Mouse (Mus musculus): ENCODE data around the gene Apex1.
"Not testable (repeated sequence)": the region's sequence is repeated elsewhere in the genome, so short reads cannot be mapped to it uniquely, and the experiment has no call there.

The Apex1 gene

GRCm38 (mm10) chr14:50925111-50925920 is 548 bp downstream of the Apex1 start:
- no peak for DNase-seq (ENCODE audit: low read depth, low spot score)

DNA sequence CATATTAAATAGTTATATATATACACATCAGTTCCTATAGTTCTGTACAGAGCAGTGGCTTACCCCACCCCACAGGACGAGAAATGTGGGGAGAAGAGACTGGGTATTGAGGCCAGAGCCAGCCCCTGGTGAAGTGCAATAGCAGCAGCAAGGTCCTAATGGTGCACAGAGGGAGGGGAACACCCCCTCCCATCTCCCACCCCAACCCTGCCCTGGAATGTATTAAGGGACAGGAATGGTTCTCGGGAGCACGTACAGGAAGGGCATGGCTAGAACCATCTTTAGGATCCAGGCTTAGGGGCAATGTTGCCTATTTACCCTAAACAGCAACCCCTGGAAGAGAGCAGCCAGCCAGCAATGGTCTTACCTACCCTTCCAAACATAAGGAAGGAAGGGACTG is 2.6 kb downstream of the Apex1 start:
- no peak for DNase-seq (ENCODE audit: low read depth, low spot score)

GRCm38 (mm10) chr14:50929951-50930350 is 5.2 kb downstream of the Apex1 start:
- no peak for DNase-seq (ENCODE audit: low read depth, low spot score)

- no peak for DNase-seq (ENCODE audit: low read depth, low spot score)
These were observed 5.6 kb downstream of the Apex1 start for GRCm38 (mm10) chr14:50930377-50930753.

DNA sequence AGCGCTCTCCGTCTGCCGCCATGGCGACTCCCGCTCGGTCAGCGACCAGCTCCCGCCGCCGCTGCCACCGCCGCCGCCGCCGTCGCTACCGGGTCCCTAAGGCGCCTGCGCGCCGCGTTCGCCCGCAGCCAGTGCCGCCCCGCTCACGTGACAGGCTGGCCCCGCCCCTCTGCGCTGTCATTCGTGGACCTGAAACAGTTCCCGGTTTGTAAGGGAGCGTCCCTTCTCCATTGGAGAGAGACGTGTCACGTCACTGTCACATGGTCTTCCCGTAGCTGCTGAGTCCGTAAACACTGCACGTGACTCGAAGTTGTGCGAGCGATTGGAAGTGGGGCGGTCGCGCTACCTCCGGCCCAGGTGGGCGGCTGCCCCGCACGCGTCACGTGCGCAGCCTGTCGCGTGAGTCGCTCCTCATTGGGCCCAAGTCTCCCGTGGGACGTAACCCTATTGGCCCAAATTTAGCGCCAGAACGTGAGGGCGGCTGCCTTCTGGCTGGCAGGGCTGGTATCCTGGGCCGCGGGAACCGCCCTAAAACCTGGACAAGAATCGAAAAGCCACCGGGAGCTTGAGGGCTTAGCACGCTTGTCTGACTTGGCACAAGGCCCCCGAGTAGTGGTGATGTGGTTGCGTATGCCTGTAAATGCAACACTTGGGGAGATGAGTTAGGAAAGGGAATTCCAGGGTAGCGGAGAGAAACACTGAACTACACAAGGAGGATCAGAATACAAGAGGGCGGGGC is 6.2 kb downstream of the Apex1 start, which contains the start of the genes Pip4p1 and Pnp:
TSS of gene Pip4p1 (minus strand) at position 103 of the 739 bp plus-strand sequence.
TSS of gene Pnp (plus strand) at position 329 of the 739 bp plus-strand sequence.
- peak; percentile 100 for DNase-seq (ENCODE audit: low read depth, low spot score)

DNA sequence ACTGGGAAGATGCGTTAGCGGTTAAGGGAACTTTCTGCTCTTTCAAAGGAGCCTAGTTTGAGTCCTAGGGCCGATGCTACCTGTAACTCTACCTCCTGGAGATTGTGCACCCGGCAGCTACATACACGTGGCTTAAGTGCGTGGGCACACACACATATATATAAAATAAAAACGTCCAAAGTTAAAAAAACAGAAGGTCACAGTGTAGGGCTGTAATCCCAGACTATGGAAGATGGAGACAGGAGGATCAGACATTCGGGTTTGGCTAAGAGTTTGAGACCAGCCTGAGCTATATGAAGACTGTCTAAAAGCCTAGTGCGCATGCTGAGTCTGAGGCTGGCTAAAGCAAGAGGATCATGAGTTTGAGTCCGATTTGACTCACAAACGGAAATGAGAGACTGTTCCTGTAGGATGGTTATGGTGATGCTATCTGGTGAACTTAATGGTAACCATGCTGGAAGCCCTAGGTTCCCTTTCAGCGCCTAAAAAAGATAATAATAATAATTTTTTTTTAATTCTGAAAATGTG is 6.8 kb downstream of the Apex1 start:
- DNase-seq (ENCODE audit: low read depth, low spot score), result no peak

DNA sequence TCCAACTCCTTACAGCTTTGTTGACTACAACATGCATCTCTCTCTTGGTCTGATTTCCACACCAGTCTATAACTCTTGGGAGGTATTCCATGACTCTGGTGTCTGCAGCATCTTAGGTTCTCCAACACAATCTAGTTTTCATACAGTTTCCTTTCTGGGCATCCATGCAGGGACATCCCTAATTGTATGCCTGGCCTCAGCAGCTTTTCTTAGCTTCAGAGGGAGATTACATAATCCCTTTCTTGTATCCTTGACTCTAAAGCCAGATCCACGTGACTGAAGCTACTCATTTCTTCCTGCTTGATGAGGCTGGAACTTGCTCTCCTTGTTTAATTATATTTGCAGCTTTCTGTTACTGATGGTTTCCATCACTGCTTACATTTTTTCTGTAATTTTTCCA is 11.9 kb downstream of the Apex1 start:
- DNase-seq (ENCODE audit: low read depth, low spot score), result no peak

DNA sequence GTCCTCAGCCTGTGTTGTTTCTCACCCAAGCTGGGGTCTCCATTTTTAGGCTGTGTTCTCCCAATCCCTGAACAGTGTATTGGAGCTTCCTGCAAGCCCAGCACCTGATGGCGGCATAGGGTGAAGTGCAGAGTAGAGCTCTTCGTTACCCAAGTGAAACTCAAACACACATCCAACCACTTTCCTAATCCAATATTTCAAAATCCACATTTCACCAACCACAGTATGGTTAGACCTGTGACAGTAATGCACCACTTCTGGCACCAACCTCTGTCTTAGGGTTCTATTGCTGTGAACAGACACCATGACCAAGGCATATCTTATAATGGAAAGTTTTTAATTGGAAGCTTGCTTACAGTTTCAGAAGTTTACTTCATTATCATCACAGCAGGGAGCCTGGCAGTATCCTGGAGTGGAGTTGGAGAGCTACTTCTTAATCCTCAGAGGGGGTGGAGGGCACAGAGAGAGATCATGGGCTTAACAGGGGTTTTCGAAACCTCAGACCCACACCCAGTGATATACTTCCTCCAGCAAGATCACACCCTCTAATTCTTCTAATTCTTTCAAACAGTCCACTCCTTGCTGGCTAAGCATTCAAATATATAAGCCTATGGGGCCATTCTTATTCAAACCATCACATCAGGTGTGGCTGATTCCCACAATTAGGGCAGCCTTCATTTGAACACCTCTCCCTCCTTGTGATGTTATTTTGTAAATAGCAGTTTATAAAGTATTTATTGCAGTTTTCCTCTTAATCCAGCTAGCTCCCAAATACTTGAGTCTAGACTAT is 13.5 kb downstream of the Apex1 start:
- DNase-seq (ENCODE audit: low read depth, low spot score), result no peak

DNA sequence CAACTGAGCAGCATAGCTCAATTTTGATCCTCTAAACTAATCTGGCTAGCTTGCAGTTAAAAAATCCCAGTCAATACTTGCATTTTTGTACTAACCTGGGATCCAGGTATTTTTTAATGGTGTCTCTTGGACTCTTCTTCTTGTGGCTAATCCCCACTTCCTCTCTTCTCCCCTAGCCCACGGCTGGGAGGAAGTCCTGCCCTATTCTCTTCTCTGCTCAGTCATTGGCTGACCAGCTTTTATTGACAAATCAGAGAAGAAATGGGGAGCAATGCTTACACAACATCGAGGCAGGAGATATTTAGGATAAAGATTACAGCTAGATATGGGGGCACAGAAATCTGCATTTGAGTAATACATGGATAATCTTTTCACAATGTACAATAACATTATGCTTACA is 14.2 kb downstream of the Apex1 start:
- no peak for DNase-seq (ENCODE audit: low read depth, low spot score)

DNA sequence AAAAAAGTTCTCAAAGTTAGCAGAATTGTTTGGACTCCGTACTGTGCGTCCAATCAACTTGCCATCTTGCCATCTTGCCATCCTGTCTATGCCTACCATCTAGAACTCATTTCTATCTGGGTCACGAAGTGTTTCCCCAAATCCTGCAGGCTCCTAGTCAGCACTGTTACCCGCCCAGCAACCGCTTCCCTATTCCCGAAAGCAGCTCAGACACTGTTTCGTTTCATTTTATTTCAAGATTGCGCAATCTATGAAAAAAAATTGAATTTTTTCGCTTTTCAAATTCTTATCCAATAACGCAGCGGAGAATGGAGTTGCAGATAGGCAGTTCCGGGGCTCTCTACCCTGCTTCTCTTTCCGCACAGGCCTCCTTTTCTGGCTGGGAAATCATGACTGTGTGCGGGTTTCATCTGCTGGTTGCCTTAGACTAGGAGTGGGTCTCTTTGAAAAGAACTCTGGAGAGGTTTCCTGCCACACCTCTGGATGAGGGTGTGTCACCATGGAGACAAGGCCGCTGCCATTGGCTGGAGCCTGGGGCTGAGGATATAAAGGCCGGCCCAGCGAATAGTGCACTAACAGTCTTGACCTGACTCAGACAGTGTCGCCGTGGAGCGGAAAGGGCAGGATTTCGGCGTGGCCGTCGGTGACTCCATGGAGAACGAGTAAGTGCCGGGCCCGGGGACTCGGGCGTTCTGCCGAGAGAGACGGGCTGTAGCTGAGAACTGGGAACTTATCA is 19.3 kb downstream of the Apex1 start, which contains the start of gene Gm49342:
TSS of gene Gm49342 (plus strand) at position 586 of the 736 bp plus-strand sequence.
- DNase-seq (ENCODE audit: low read depth, low spot score), result peak; percentile 92

GRCm38 (mm10) chr14:50944668-50945033 is 19.9 kb downstream of the Apex1 start:
- DNase-seq (ENCODE audit: low read depth, low spot score), result not testable (repeated sequence)

GRCm38 (mm10) chr14:50945081-50945480 is 20.3 kb downstream of the Apex1 start:
- DNase-seq (ENCODE audit: low read depth, low spot score), result not testable (repeated sequence)

- not testable (repeated sequence) for DNase-seq (ENCODE audit: low read depth, low spot score)
These were observed 20.8 kb downstream of the Apex1 start for GRCm38 (mm10) chr14:50945526-50945925.

DNA sequence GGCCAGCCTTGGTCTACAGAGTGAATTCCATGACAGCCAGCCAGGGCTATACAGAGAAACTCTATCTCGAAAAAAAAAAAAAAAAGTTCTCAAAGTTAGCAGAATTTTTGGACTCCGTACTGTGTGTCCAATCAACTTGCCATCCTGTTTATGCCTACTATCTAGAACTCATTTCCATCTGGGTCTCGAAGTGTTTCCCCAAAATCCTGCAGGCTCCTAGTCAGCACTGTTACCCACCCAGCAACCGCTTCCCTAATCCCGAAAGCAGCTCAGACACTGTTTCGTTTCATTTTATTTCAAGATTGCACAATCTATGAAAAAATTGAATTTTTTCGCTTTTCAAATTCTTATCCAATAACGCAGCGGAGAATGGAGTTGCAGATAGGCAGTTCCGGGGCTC is 30.7 kb downstream of the Apex1 start:
- DNase-seq (ENCODE audit: low read depth, low spot score), result no peak

DNA sequence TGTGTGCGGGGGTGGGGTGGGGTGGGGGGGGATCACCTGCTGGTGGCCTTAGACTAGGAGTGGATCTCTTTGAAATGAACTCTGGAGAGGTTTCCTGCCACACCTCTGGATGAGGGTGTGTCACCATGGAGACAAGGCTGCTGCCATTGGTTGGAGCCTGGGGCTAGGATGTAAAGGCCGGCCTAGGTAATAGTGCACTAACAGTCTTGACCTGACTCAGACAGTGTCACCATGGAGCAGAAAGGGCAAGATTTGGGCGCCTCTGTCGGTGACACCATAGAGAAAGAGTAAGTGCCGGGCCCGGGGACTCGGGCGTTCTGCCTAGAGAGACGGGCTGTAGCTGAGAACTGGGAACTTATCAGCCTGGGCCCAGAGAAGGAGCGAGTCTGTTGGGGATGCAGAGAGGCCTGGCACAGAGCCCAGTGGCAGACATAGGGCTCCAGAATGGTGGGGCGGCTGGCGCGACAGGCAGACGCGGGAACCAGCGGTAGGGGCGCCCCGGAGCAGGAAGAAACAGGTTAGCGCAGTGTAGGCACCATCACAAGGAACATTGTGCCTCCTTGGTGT is 31.3 kb downstream of the Apex1 start, which contains the start of gene Pnp2:
TSS of gene Pnp2 (plus strand) at position 51 of the 567 bp plus-strand sequence.
- not testable (repeated sequence) for DNase-seq (ENCODE audit: low read depth, low spot score)

- not testable (repeated sequence) for DNase-seq (ENCODE audit: low read depth, low spot score)
These were observed 32.0 kb downstream of the Apex1 start for GRCm38 (mm10) chr14:50956724-50957123.

DNA sequence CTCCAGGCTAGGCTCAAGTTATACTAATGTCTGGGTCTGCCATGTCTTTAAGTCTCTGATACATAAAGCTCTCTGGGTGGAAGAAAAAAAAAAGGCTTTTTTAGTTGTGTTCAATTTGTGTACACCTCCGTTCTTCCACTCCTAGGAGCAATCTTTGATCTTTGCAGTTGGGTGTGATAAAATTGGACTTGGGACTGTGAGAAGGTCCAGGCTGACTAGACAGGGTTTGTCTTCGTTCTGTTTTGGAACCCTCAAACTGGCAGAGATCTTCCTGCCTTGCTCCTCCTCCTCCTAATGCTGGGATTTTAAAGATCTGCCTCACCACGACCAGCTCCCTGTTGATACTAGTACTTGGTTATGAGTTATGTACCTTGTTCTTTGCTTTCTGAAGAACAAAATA is 32.4 kb downstream of the Apex1 start:
- DNase-seq (ENCODE audit: low read depth, low spot score), result not testable (repeated sequence)

DNA sequence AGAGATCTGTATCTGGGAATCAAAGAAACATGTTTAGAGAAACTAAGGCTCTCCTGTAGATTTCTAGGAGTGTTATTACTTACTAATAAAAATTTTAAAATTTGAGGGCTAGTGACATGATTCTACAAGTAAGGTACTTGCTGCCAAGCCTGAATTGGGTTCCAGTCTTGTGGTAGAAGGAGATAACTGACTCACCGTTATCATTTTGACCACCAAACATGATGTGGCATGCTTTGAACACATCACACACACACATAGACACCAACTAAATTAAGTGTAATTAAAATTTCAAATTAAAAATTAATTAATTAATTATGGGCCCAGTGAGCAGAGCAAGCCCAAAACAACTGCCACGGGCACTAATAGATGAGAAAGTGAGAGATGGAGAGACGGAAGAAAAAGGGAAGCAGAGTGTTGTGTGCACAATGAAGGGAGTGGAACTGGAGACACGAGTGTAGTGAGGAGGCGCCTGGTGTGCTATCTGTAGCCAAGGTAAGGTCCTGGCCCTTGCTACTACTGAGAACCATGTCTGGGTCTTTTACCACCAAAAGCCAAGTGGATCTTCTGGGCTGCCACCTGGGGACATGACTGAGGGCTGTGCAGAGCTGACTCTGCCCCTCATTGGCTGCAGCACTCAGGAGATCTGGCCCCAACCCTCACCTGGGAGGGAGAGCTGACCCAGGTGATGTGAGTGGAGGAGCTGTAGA is 33.7 kb downstream of the Apex1 start:
- DNase-seq (ENCODE audit: low read depth, low spot score), result not testable (repeated sequence)

GRCm38 (mm10) chr14:50968216-50968980 is 43.6 kb downstream of the Apex1 start:
- DNase-seq (ENCODE audit: low read depth, low spot score), result no peak

All from forelimb bud, embryonic 11.5 days (tissue).